Mouse (Mus musculus) monocyte, adult 2 months (primary cell): ENCODE results near the gene Gstp2.

ENCODE experiments used
- DNase-seq, 2 experiments: peaks; one replicate each; pipeline ENCODE4 v3.0.0; 2022; ENCODE audit warnings: low spot score in 2 of 2, low read depth in 1 of 2

The Gstp2 gene

GRCm38 (mm10) chr19:4014802-4015201 is 31.0 kb downstream of the Gstp2 start:
- no peak for DNase-seq

- no peak for DNase-seq
Measured at GRCm38 (mm10) chr19:4013066-4013465, 32.8 kb downstream of the Gstp2 start.

- DNase-seq = peak; percentile 87 to 92
Measured at GRCm38 (mm10) chr19:4012432-4013022, 33.3 kb downstream of the Gstp2 start, which contains the start of gene Ndufv1. Gene Ndufv1, minus strand, starts transcription at chr19:4012806.

GRCm38 (mm10) chr19:4011086-4011485 is 34.7 kb downstream of the Gstp2 start:
- DNase-seq = no peak

GRCm38 (mm10) chr19:4005971-4006370 is 39.9 kb downstream of the Gstp2 start:
- DNase-seq = no peak

GRCm38 (mm10) chr19:4005091-4005490 is 40.7 kb downstream of the Gstp2 start:
- no peak for DNase-seq

GRCm38 (mm10) chr19:4004331-4004730 is 41.5 kb downstream of the Gstp2 start:
- DNase-seq = no peak

- no peak for DNase-seq
Measured at GRCm38 (mm10) chr19:4003641-4004040, 42.2 kb downstream of the Gstp2 start.

GRCm38 (mm10) chr19:4003112-4003511 is 42.7 kb downstream of the Gstp2 start, which contains the start of gene Doc2g:
Gene Doc2g, plus strand, starts transcription at chr19:4003313.
- no peak for DNase-seq

- no peak for DNase-seq
Measured at GRCm38 (mm10) chr19:4001752-4002151, 44.1 kb downstream of the Gstp2 start.

GRCm38 (mm10) chr19:4000949-4001525 is 44.8 kb downstream of the Gstp2 start:
- no peak for DNase-seq

- DNase-seq = peak; percentile 95 to 96
Measured at GRCm38 (mm10) chr19:4000119-4000900, 45.5 kb downstream of the Gstp2 start, which contains the start of the genes Nudt8 and Gm49405. Gene Nudt8, plus strand, starts transcription at chr19:4000580. Gene Gm49405, plus strand, starts transcription at chr19:4000626.

GRCm38 (mm10) chr19:3999121-3999730 is 46.6 kb downstream of the Gstp2 start:
- DNase-seq = no peak

GRCm38 (mm10) chr19:3998335-3998734 is 47.5 kb downstream of the Gstp2 start:
- no peak for DNase-seq

GRCm38 (mm10) chr19:3997231-3997630 is 48.6 kb downstream of the Gstp2 start:
- no peak for DNase-seq

- DNase-seq = no peak
Measured at GRCm38 (mm10) chr19:3996747-3997146, 49.1 kb downstream of the Gstp2 start.

- no peak for DNase-seq
Measured at GRCm38 (mm10) chr19:3996106-3996505, 49.7 kb downstream of the Gstp2 start.

- no peak for DNase-seq
Measured at GRCm38 (mm10) chr19:3995505-3995904, 50.3 kb downstream of the Gstp2 start.

- no peak for DNase-seq
Measured at GRCm38 (mm10) chr19:3994932-3995331, 50.9 kb downstream of the Gstp2 start.

GRCm38 (mm10) chr19:3992416-3992815 is 53.4 kb downstream of the Gstp2 start, which contains the start of gene Tbx10:
Gene Tbx10, plus strand, starts transcription at chr19:3992752.
- DNase-seq = no peak

GRCm38 (mm10) chr19:3991966-3992365 is 53.9 kb downstream of the Gstp2 start:
- no peak for DNase-seq

- no peak for DNase-seq
Measured at GRCm38 (mm10) chr19:3991562-3991961, 54.3 kb downstream of the Gstp2 start.
